Mouse (Mus musculus) liver, embryonic 14.5 days (tissue): Measurements from ENCODE around the gene Vwc2l.

ENCODE experiments used
- CTCF ChIP-seq: IDR thresholded peaks from 2 replicates; pipeline ENCODE4 v1.5.1; 2016; ENCODE audit warnings: antibody characterized with exemption, low read depth, control low read depth
- EP300 ChIP-seq: IDR thresholded peaks from 2 replicates; pipeline ENCODE4 v1.6.1; 2016; ENCODE audit warnings: antibody characterized with exemption, low read depth

- TF ChIP-seq CTCF (no peak), EP300 (no peak)
Observed at GRCm38 (mm10) chr1:70933016-70933415, 207.5 kb downstream of the Vwc2l start.
